Comparison of ENCODE assay signal across 9 mouse cellular contexts in genomic region chr9:63148410-63149371, GRCm38 (mm10). TPM values are rescaled to one million over a fixed set of nuclear protein-coding genes. Genes with fewer than 3 reads are reported as not detected.
DNase-seq lines count a peak whose midpoint lies in the region; ATAC-seq and TF ChIP-seq lines count a peak whose summit lies in the region.
"Had no signal": no experiment of that assay in that cellular context is flagged by ENCODE, and none has a peak within 500 bp of the region (broad histone marks: within the 10 kb centered on the region; RNA-seq: fewer than 3 reads in every experiment).

TSS of gene Skor1 (minus strand) at chr9:63148961.

- H3K9me3 ChIP-seq in liver, embryonic 11.5 days (ENCODE audit: control insufficient read depth, low read length): no peaks in the 10 kb centered on the region
- H3K9me3 ChIP-seq in forebrain, embryonic 11.5 days (ENCODE audit: control insufficient read depth, low read length): peaks cover 5% of the 10 kb centered on the region; the same call in 1 of the 2 replicates
- 0 out of 2 replicates have a peak, but pooled peaks cover 4% of the 10 kb centered on the region for H3K9me3 ChIP-seq in intestine, postnatal 0 days (ENCODE audit: control insufficient read depth)
- H3K9me3 ChIP-seq in neural tube, embryonic 13.5 days: no peaks in the 10 kb centered on the region

- H3K9ac ChIP-seq in liver, embryonic 11.5 days (ENCODE audit: low read depth, low read length): no peak within 1 kb of the TSS
- H3K9ac ChIP-seq in forebrain, embryonic 11.5 days (ENCODE audit: low read length): no peak within 1 kb of the TSS
- no peak within 1 kb of the TSS for H3K9ac ChIP-seq in intestine, postnatal 0 days (ENCODE audit: low read depth, low read length)
- H3K9ac ChIP-seq in neural tube, embryonic 13.5 days: peak within 1 kb of the TSS; percentile 74

- no peak for ATAC-seq in liver, embryonic 11.5 days (replicated peaks; ENCODE audit: low FRiP score)
- ATAC-seq in forebrain, embryonic 11.5 days (replicated peaks; ENCODE audit: low FRiP score): 0 out of 2 replicates have a peak, but pooled peaks have one; percentile 21
- no peak for ATAC-seq in intestine, postnatal 0 days
- no peak for ATAC-seq in neural tube, embryonic 13.5 days (ENCODE audit: low read depth)

- peaks cover 100% of the 10 kb centered on the region for H3K27me3 ChIP-seq in liver, embryonic 11.5 days (replicated peaks; ENCODE audit: control insufficient read depth, insufficient read depth, low read length)
- peaks cover 100% of the 10 kb centered on the region for H3K27me3 ChIP-seq in forebrain, embryonic 11.5 days (ENCODE audit: control insufficient read depth, insufficient read depth, low read length)
- peaks cover 100% of the 10 kb centered on the region for H3K27me3 ChIP-seq in intestine, postnatal 0 days (replicated peaks; ENCODE audit: control insufficient read depth, insufficient read depth, low read length)
- peaks cover 99% of the 10 kb centered on the region for H3K27me3 ChIP-seq in neural tube, embryonic 13.5 days

- H3K36me3 ChIP-seq in liver, embryonic 11.5 days (ENCODE audit: control insufficient read depth, insufficient read depth, low read length): no peaks in the 10 kb centered on the region
- no peaks in the 10 kb centered on the region for H3K36me3 ChIP-seq in forebrain, embryonic 11.5 days (ENCODE audit: control insufficient read depth, insufficient read depth, low read length)
- H3K36me3 ChIP-seq in intestine, postnatal 0 days (ENCODE audit: control insufficient read depth, insufficient read depth): no peaks in the 10 kb centered on the region
- H3K36me3 ChIP-seq in neural tube, embryonic 13.5 days: no peaks in the 10 kb centered on the region

- no peak for DNase-seq in liver, embryonic 11.5 days (ENCODE audit: low spot score)
- no peak for DNase-seq in liver
- no peak for DNase-seq in forebrain, embryonic 11.5 days (ENCODE audit: low spot score)
- no peak for DNase-seq in Muller cell, postnatal 12 days (ENCODE audit: inconsistent ontology term)
- no peak for DNase-seq in layer of hippocampus, adult 18-20 months (ENCODE audit: low spot score in 2 of 2)
- DNase-seq in right cerebral cortex, postnatal 14 days: no peak

- under 1% methylated on average over 67 of the region's 108 CpGs for WGBS in liver, embryonic 11.5 days
- under 1% methylated on average over 82 of the region's 108 CpGs for WGBS in forebrain, embryonic 11.5 days
- WGBS in intestine, postnatal 0 days: under 1% methylated on average over 78 of the region's 108 CpGs
- under 1% methylated on average over 99 of the region's 108 CpGs for WGBS in neural tube, embryonic 13.5 days

- peak within 1 kb of the TSS; percentile 56 for H3K4me2 ChIP-seq in liver, embryonic 11.5 days
- H3K4me2 ChIP-seq in forebrain, embryonic 11.5 days (ENCODE audit: low read depth, low read length, severe bottlenecking): peak within 1 kb of the TSS; percentile 78
- H3K4me2 ChIP-seq in intestine, postnatal 0 days (replicated peaks; ENCODE audit: low read depth): peak within 1 kb of the TSS; percentile 71
- peak within 1 kb of the TSS; percentile 61 for H3K4me2 ChIP-seq in neural tube, embryonic 13.5 days

- TF ChIP-seq CTCF in intestine, postnatal 0 days (IDR thresholded peaks at IDR 0.05; ENCODE audit: low read depth): no peak

- peaks cover 9% of the 10 kb centered on the region; the same call in 1 of the 2 replicates for H3K4me1 ChIP-seq in liver, embryonic 11.5 days (replicated peaks; ENCODE audit: control insufficient read depth, insufficient read depth, low read length)
- H3K4me1 ChIP-seq in forebrain, embryonic 11.5 days (replicated peaks; ENCODE audit: control insufficient read depth, insufficient read depth, low read length): peaks cover 27% of the 10 kb centered on the region
- no peaks in the 10 kb centered on the region for H3K4me1 ChIP-seq in intestine, postnatal 0 days (replicated peaks; ENCODE audit: control insufficient read depth, insufficient read depth, low read length)
- peaks cover 82% of the 10 kb centered on the region for H3K4me1 ChIP-seq in neural tube, embryonic 13.5 days (replicated peaks)

- peak within 1 kb of the TSS; percentile 46 for H3K4me3 ChIP-seq in liver, embryonic 11.5 days (ENCODE audit: low read depth, low read length)
- H3K4me3 ChIP-seq in forebrain, embryonic 11.5 days (ENCODE audit: low read depth, low read length): peak within 1 kb of the TSS; percentile 32
- peak within 1 kb of the TSS; percentile 37 for H3K4me3 ChIP-seq in intestine, postnatal 0 days (ENCODE audit: low read depth, low read length)
- peak within 1 kb of the TSS; percentile 51 for H3K4me3 ChIP-seq in neural tube, embryonic 13.5 days

- no peak within 1 kb of the TSS for H3K27ac ChIP-seq in liver, embryonic 11.5 days (ENCODE audit: low read depth, low read length)
- H3K27ac ChIP-seq in forebrain, embryonic 11.5 days (ENCODE audit: low read depth, low read length): no peak within 1 kb of the TSS
- H3K27ac ChIP-seq in intestine, postnatal 0 days (ENCODE audit: low read depth, low read length): no peak within 1 kb of the TSS
- H3K27ac ChIP-seq in neural tube, embryonic 13.5 days (replicated peaks): peak within 1 kb of the TSS; percentile 93

RNA-seq across cellular contexts. Expression of gene Skor1, which starts in this region (rescaled TPM):
- polyA plus RNA-seq in liver, embryonic 11.5 days (2014; fragmentation: Nextera tagmentation; extraction: Ambion mirVana): not detected in 2 replicates
- 0.33 and 0.43 TPM in 2 replicates for polyA plus RNA-seq in forebrain, embryonic 11.5 days (2014; fragmentation: Nextera tagmentation; extraction: Ambion mirVana)
- polyA plus RNA-seq in intestine, postnatal 0 days (2015; fragmentation: Nextera tagmentation; extraction: Ambion mirVana): not detected in 2 replicates
- polyA plus RNA-seq in neural tube, embryonic 13.5 days (2015; fragmentation: Nextera tagmentation; extraction: Ambion mirVana): 25.4 and 27.9 TPM in 2 replicates
- under 1 TPM; 0.07 to 0.15 TPM for total RNA-seq in layer of hippocampus, adult 18-20 months (2021)
- total RNA-seq: neutrophil, adult 5-6 weeks had no signal

Comparison
In these comparisons a context has a peak if more than half of its experiments do, and no peak if none do; other contexts are left out.
1. RNA of gene Skor1 (polyA plus RNA-seq): 25.4 to 27.9 TPM in neural tube, embryonic 13.5 days; 0.33 to 0.43 TPM in forebrain, embryonic 11.5 days, not detected in liver, embryonic 11.5 days and not detected in intestine, postnatal 0 days; every median in the first group is over 10 times any median in the second.
2. Peak in ATAC-seq, H3K4me3 ChIP-seq and H3K4me2 ChIP-seq in forebrain, embryonic 11.5 days; RNA of the gene not detected or under 1 TPM.
3. Peak in every context shown above with its lines, with median percentiles within 50 percentile points of each other: H3K4me2 ChIP-seq and H3K4me3 ChIP-seq.